Mouse (Mus musculus) heart, postnatal 10 days (tissue): ENCODE measurements around the gene Ngly1. TPM values are rescaled to one million over a fixed set of nuclear protein-coding genes. Genes with fewer than 3 reads are reported as not detected.

Source experiments
- DNase-seq, 2 experiments: peaks; one replicate each; pipeline ENCODE4 v3.0.0; 2021
- intact Hi-C: fragments of 180-260 bp; cut with DNase I; formaldehyde crosslinking; loops from one replicate; pipeline ENCODE4 v1.15.1; 2025
- total RNA-seq, 2 experiments: library from RNA; stranded (reverse); gene quantifications; 2 replicates each; pipeline ENCODE4 v1.2.3; 2021

Ngly1 gene
- 10 to 100 TPM; 35.4 to 36.2 TPM for total RNA-seq

DNA sequence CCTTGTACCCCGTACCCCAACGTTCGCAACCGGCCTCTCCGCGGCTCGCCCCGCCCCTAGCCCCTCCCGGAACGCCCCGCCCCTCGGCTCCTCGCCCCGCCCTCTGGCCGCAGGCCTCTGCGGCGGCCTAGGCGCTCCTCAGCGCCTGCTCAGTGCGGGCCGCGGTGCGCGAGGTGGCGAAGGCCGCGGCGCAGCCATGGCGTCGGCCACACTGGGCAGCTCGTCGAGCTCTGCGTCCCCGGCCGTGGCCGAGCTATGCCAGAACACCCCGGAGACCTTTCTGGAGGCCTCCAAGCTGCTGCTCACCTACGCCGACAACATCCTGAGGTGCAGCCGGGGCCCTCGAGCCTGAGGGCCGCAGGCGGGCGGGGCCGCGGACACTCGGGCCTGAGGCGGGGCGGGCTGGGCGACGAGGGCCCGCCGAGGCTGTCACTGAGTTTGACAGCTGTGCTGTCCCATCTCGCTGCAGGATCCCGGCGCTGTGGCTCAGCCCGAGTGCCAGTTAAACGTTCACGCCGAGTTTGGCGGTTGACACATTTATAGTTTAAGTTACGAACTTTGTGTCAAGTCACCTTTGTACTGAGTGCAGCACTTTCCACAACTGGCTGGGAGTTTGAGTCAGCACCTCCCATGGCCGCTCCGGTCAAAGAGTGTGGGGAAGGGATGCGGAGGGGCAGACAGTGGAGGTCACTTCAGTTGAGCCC lies at the start of gene Ngly1, which contains the start of gene Oxsm:
Gene Ngly1, plus strand, starts transcription at position 110 of the 704 bp plus-strand sequence.
Gene Oxsm, minus strand, starts transcription at position 638 of the 704 bp plus-strand sequence.
- DNase-seq: peak; percentile 91
- intact Hi-C loops: loop anchor here (2.0 kb wide), 1 partner anchor 115 kb away; the partner anchor contains the start of gene Top2b

DNA sequence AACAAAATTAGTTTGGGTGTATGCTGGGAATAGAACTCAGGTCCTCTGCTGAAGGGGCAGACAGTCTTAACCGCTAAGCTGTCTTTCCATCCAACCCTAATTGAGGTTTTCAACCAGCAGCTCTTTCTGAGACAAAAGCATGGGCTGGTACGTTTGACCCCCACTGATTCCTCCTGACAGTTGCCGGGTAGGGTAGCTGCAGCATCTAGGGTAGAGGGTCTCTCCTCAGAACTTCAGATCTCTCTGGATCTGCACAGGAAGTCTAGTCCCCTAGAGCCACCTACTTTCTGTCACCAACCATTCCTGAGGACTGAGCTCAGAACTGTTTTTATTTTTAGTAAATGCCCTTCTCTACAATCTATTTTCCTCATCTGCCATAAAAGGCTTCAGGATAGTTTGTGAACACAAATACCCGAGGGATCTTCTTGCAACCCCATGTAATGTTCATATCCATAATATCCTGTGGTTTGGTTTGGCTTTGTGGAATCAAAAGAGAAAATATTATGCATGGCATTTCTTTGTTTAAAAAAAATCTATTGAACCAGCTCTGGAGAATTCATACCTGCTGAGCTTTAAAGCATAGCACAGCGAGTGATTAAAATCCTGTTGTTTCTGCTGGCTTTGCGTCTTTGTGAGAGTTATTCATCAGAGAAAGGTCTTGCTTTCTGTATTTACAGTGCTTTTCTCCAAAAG lies 48.7 kb upstream of the Ngly1 start:
- DNase-seq: peak in 1 of 2 experiments; percentile 5
- intact Hi-C loops: loop anchor here (5.0 kb wide), 1 partner anchor 1213 kb away; no protein-coding TSS in a partner anchor

- DNase-seq: peak; percentile 20 to 33
- intact Hi-C loops: loop anchor here (5.0 kb wide), 1 partner anchor 1214 kb away; no protein-coding TSS in a partner anchor
These were observed 48.0 kb upstream of the Ngly1 start for GRCm38 (mm10) chr14:16200969-16201638.

DNA sequence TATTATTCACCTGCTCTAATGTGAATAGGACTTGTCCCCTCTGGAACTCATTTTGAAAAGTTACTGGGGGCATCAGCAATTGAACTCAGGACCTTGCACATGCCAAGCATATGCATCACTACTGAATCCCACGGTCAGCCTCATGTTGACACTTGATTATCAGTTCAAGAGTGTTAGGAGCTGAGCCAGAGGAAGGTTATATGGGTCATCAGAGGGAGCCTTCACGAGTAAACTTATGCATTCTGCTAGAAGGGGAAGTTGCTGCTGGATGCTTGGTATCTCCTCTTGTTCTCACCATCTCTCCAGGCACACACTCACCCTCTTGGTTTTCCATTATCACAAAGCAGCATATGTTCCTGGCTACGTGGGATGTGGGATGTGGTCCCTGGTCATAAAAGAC lies 47.4 kb upstream of the Ngly1 start:
- intact Hi-C loops: loop anchor here (5.0 kb wide), 1 partner anchor 1214 kb away; no protein-coding TSS in a partner anchor
- no peak for DNase-seq

DNA sequence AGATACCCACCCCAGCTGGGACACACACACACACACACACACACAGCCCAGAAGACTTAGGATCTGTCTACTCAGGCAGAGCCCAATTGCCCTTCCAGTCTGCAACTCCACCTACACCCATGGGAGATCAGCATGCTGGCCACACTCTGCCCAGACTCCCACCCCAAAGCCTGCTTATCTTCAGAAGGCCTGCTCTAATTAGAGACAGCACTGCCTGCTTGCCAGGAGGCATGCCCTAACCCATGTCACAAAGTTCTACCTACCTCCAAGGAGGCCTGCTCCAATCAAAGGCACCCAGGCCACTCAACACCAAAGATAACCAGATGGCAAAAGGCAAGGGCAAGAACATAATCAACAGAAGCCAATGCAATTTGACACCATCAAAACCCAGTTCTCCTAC lies 41.4 kb upstream of the Ngly1 start:
- DNase-seq: no peak
- intact Hi-C loops: no loop called here

DNA sequence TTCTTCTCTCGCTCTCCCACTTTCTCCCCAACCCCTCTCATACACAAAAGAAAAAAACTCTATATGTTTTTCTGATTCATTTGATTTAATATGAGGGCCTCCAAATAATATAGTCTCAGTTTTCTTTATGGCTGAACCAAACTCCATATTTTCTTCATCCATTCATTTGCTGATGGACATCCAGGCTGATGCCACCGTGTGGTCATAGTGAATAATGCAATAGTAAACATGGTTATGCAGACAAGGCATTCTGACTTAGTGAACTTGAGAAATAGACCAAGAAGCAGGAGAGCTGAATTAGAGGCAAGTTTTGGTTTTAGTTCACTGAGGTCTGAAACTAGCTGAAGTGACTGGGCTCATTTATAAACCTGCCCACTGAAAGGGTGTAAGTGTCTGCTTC lies 30.1 kb upstream of the Ngly1 start:
- intact Hi-C loops: no loop called here
- DNase-seq: peak; percentile 20 to 46

DNA sequence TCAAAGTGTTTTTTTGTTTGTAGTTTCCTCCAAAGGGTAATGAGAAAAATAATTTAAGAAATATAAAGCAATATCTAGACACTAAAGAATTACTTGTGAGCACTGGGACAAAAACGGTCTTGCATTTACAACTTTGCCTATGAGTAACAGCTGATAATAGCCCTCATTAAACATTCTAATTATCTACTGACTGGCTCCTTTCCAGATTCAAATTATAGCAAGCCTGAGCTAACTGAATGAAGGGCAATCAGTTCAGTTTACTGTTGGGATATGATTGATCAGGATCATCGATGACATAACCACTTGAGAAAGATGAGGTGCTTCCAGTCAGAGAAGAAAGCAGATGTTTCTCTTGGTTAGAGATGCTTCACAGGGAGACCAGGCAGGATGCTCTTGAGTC lies 19.7 kb upstream of the Ngly1 start:
- intact Hi-C loops: no loop called here
- no peak for DNase-seq

GRCm38 (mm10) chr14:16230581-16230980 lies 18.5 kb upstream of the Ngly1 start:
- intact Hi-C loops: no loop called here
- no peak for DNase-seq

DNA sequence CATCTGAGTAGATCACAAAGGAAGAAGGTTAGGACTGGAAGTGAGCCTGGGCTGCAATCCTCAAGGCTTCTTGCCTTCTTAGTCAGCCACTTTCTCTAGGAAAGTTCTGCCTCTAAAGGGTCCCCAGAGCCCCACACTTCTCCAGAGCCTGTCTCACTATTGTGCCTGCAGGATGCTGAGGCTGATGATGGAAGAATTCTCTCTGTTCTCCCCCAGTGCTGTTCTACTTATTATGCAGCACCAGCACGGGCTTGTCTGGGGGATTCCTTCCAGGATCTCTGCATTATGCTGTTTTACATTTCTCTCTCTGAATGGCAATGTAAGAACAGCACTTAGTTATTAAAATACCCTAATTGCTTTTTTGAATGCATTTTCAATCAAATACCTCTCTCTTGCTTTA lies 15.6 kb upstream of the Ngly1 start:
- DNase-seq: no peak
- intact Hi-C loops: no loop called here

GRCm38 (mm10) chr14:16236466-16236865 lies 12.6 kb upstream of the Ngly1 start:
- no peak for DNase-seq
- intact Hi-C loops: no loop called here

- DNase-seq: peak in 1 of 2 experiments; percentile 23
These were observed 6.8 kb upstream of the Ngly1 start for GRCm38 (mm10) chr14:16242193-16242815.

GRCm38 (mm10) chr14:16242947-16243602 lies 6.0 kb upstream of the Ngly1 start:
- DNase-seq: peak; percentile 94
- intact Hi-C loops: no loop called here

More at GRCm38 (mm10) chr14:16242193-16242815, 6.8 kb upstream of the Ngly1 start:
- intact Hi-C loops: no loop called here

GRCm38 (mm10) chr14:16243603-16244209 lies 5.4 kb upstream of the Ngly1 start:
- peak in 1 of 2 experiments; percentile 36 for DNase-seq
- intact Hi-C loops: no loop called here

GRCm38 (mm10) chr14:16244370-16244769 lies 4.7 kb upstream of the Ngly1 start:
- DNase-seq: no peak
- intact Hi-C loops: no loop called here

- intact Hi-C loops: no loop called here
- DNase-seq: no peak
These were observed 4.0 kb upstream of the Ngly1 start for GRCm38 (mm10) chr14:16245127-16245526.

GRCm38 (mm10) chr14:16246340-16246912 lies 2.7 kb upstream of the Ngly1 start:
- DNase-seq: no peak
- intact Hi-C loops: no loop called here

GRCm38 (mm10) chr14:16248135-16248534 lies 945 bp upstream of the Ngly1 start:
- intact Hi-C loops: loop anchor here (2.0 kb wide), 1 partner anchor 117 kb away; the partner anchor contains the start of gene Top2b
- no peak for DNase-seq

DNA sequence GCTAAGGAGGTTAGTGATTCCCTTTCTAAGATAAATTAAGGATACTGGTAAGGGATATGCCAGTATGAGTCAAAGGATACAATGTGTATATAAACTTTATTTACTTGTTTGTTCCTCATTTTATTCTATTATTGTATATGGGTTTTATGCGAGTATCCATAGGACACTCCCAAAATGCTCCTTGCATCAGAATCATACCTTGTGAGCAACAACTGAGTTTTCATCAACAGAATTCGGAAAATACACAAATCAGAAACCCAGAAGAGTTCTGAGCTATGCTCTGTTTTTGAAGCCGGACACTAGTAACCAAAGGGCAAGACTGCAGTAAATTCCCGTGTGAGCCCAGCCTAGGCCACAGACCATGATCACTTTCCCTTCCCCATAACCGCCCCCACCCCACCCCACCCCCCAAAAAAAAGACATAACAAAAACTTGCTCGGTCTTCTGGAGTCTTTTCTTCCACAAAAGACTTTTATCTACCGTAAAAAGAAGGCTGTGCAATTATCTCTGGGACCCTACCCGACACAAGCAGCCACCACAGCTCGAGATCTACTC lies 400 bp upstream of the Ngly1 start:
- no peak for DNase-seq
- intact Hi-C loops: loop anchor here (2.0 kb wide), 1 partner anchor 116 kb away; the partner anchor contains the start of gene Top2b

DNA sequence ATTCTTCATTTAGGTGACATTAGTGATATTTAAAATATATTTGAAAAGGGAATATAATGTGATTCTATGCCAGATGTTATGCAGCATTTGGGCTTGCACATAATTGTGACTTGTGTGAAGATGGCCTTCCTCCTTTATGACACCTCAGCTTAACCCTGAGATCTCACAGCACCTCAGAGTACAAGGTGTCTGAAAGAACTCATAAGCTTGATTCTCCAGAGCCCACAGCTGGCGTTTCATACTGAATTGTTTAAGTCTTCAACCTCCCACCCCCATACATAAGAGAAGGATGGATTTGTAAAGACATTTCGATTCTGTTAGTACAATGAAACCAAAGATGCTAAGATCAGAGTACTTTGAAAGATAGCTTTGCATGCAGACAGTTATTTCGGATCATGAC lies 1.0 kb downstream of the Ngly1 start:
- intact Hi-C loops: no loop called here
- no peak for DNase-seq
